Mouse (Mus musculus) midbrain, postnatal 0 days (tissue): ENCODE data around the gene Camta1. TPM values are rescaled to one million over a fixed set of nuclear protein-coding genes. Genes with fewer than 3 reads are reported as not detected.

Source experiments
- ATAC-seq: fragments of 200-750 bp; cut with Nextera tagmentation; 2 replicates; pipeline ENCODE4 v1.8.0; 2017; ENCODE audit warnings: moderate number of reproducible peaks, mild to moderate bottlenecking, moderate TSS enrichment, moderate library complexity; ENCODE audit not compliant: low FRiP score
- DNase-seq: peaks from one replicate; pipeline ENCODE4 v3.0.0-alpha.2; 2015; ENCODE audit warnings: low spot score
- H3K27ac ChIP-seq: fragments of 300-500 bp; sonication (generic); 2 replicates; pipeline ENCODE4 v1.5.1; 2014; ENCODE audit warnings: low read depth, mild to moderate bottlenecking, low read length, mixed read lengths
- H3K27me3 ChIP-seq: fragments of 300-500 bp; sonication (generic); 2 replicates; pipeline ENCODE4 v1.6.1; 2014; ENCODE audit warnings: low read length, control low read depth, mixed read lengths; ENCODE audit not compliant: insufficient read depth
- H3K36me3 ChIP-seq: fragments of 300-500 bp; sonication (generic); 2 replicates; pipeline ENCODE4 v1.6.1; 2014; ENCODE audit warnings: low read length, control low read depth, mixed read lengths; ENCODE audit not compliant: insufficient read depth
- H3K4me1 ChIP-seq: fragments of 300-500 bp; sonication (generic); 2 replicates; pipeline ENCODE4 v1.6.1; 2014; ENCODE audit warnings: mild to moderate bottlenecking, control low read depth, antibody characterized with exemption, low read length, mixed read lengths; ENCODE audit not compliant: insufficient read depth
- H3K4me2 ChIP-seq: fragments of 300-500 bp; sonication (generic); 2 replicates; pipeline ENCODE4 v1.6.1; 2014; ENCODE audit warnings: low read depth, mild to moderate bottlenecking, low read length, mixed read lengths; ENCODE audit not compliant: poor library complexity, severe bottlenecking
- H3K4me3 ChIP-seq: fragments of 300-500 bp; sonication (generic); 2 replicates; pipeline ENCODE4 v1.5.1; 2014; ENCODE audit warnings: low read depth, mild to moderate bottlenecking, low read length, moderate library complexity
- H3K9ac ChIP-seq: fragments of 300-500 bp; sonication (generic); replicated peaks from 2 replicates; pipeline ENCODE4 v1.6.1; 2014; ENCODE audit warnings: mild to moderate bottlenecking, low read length, moderate library complexity, mixed read lengths; ENCODE audit not compliant: poor library complexity, severe bottlenecking
- H3K9me3 ChIP-seq: fragments of 300-500 bp; sonication (generic); 2 replicates; pipeline ENCODE4 v1.6.1; 2016; ENCODE audit warnings: low read length, control low read depth
- CTCF ChIP-seq: IDR thresholded peaks from 2 replicates; pipeline ENCODE4 v1.5.1; 2016; ENCODE audit warnings: antibody characterized with exemption, mild to moderate bottlenecking
- WGBS: fragments of 180-500 bp; shearing (Covaris S2); extraction: QIAGEN DNeasy Blood & Tissue Kit; methylation state at CpG from one replicate; pipeline ENCODE4 v1.1.7; 2014; 5-methylcytosine and 5-hydroxymethylcytosine counted together
- polyA plus RNA-seq: library from polyadenylated mRNA; unstranded; fragments of >200 nt; fragmentation: Nextera tagmentation; extraction: Ambion mirVana; gene quantifications from 2 replicates; pipeline ENCODE4 v1.2.1, GENCODE M21; 2015
- total RNA-seq: library from RNA; depleted of rRNA; stranded (reverse); fragments of >200 nt; gene quantifications from 2 replicates; pipeline ENCODE4 v1.2.3, GENCODE M21; 2014

Camta1 gene
- total and polyA plus RNA-seq, 2 experiments from 2014 or later: 140 to 153 TPM

GRCm38 (mm10) chr4:151853949-151854348, 7.7 kb downstream of the Camta1 start:
- H3K4me1 ChIP-seq: no peaks in the 10 kb centered on the region
- peak; percentile 82 for DNase-seq

GRCm38 (mm10) chr4:151851179-151851578, 10.5 kb downstream of the Camta1 start:
- peak; percentile 70 for TF ChIP-seq CTCF
- WGBS: 61% methylated on average over 2 of the region's 2 CpGs

More at GRCm38 (mm10) chr4:151853949-151854348, 7.7 kb downstream of the Camta1 start:
- no peak overlapping the region for H3K4me2 ChIP-seq
- ATAC-seq: no peak
- no peaks in the 10 kb centered on the region for H3K36me3 ChIP-seq
- no peak overlapping the region for H3K4me3 ChIP-seq
- peak; percentile 76 for TF ChIP-seq CTCF
- H3K27me3 ChIP-seq: no peaks in the 10 kb centered on the region
- no peaks in the 10 kb centered on the region for H3K9me3 ChIP-seq
- no peak overlapping the region for H3K9ac ChIP-seq
- WGBS: 49% methylated on average over 3 of the region's 3 CpGs
- no peak overlapping the region for H3K27ac ChIP-seq

GRCm38 (mm10) chr4:151842591-151842990, 19.1 kb downstream of the Camta1 start:
- no peak for TF ChIP-seq CTCF
- H3K4me1 ChIP-seq: no peaks in the 10 kb centered on the region

More at GRCm38 (mm10) chr4:151851179-151851578, 10.5 kb downstream of the Camta1 start:
- H3K27me3 ChIP-seq: no peaks in the 10 kb centered on the region
- H3K27ac ChIP-seq: no peak overlapping the region
- DNase-seq (peak; percentile 36), ATAC-seq (no peak)
- H3K36me3 ChIP-seq: no peaks in the 10 kb centered on the region
- H3K9ac ChIP-seq: no peak overlapping the region
- no peak overlapping the region for H3K4me2 ChIP-seq
- no peaks in the 10 kb centered on the region for H3K4me1 ChIP-seq
- H3K9me3 ChIP-seq: no peaks in the 10 kb centered on the region
- H3K4me3 ChIP-seq: no peak overlapping the region

GRCm38 (mm10) chr4:151838518-151838917, 23.2 kb downstream of the Camta1 start:
- H3K36me3 ChIP-seq: no peaks in the 10 kb centered on the region
- H3K4me3 ChIP-seq: no peak overlapping the region
- no peak overlapping the region for H3K27ac ChIP-seq
- no peak for ATAC-seq
- H3K4me2 ChIP-seq: no peak overlapping the region
- no peaks in the 10 kb centered on the region for H3K9me3 ChIP-seq
- WGBS: 71% methylated on average over 2 of the region's 2 CpGs
- no peaks in the 10 kb centered on the region for H3K27me3 ChIP-seq
- no peak overlapping the region for H3K9ac ChIP-seq
- DNase-seq: no peak
- TF ChIP-seq CTCF: no peak
- H3K4me1 ChIP-seq: no peaks in the 10 kb centered on the region

More at GRCm38 (mm10) chr4:151842591-151842990, 19.1 kb downstream of the Camta1 start:
- no peak overlapping the region for H3K27ac ChIP-seq
- WGBS: 20% methylated on average over 2 of the region's 2 CpGs
- ATAC-seq (no peak), DNase-seq (no peak)
- H3K27me3 ChIP-seq: no peaks in the 10 kb centered on the region
- H3K4me2 ChIP-seq: no peak overlapping the region
- no peaks in the 10 kb centered on the region for H3K9me3 ChIP-seq
- H3K36me3 ChIP-seq: no peaks in the 10 kb centered on the region
- no peak overlapping the region for H3K4me3 ChIP-seq
- no peak overlapping the region for H3K9ac ChIP-seq

GRCm38 (mm10) chr4:151835860-151836259, 25.8 kb downstream of the Camta1 start:
- H3K27me3 ChIP-seq: no peaks in the 10 kb centered on the region
- no peak overlapping the region for H3K27ac ChIP-seq
- TF ChIP-seq CTCF: no peak
- no peak overlapping the region for H3K9ac ChIP-seq
- H3K36me3 ChIP-seq: no peaks in the 10 kb centered on the region
- ATAC-seq (no peak), DNase-seq (no peak)
- no peak overlapping the region for H3K4me3 ChIP-seq
- 92% methylated on average over 3 of the region's 3 CpGs for WGBS
- H3K9me3 ChIP-seq: no peaks in the 10 kb centered on the region
- H3K4me2 ChIP-seq: no peak overlapping the region
- H3K4me1 ChIP-seq: no peaks in the 10 kb centered on the region

GRCm38 (mm10) chr4:151834536-151834935, 27.1 kb downstream of the Camta1 start:
- no peak overlapping the region for H3K27ac ChIP-seq
- H3K4me1 ChIP-seq: no peaks in the 10 kb centered on the region
- no peaks in the 10 kb centered on the region for H3K36me3 ChIP-seq
- no peak for ATAC-seq
- H3K4me3 ChIP-seq: no peak overlapping the region
- no peaks in the 10 kb centered on the region for H3K9me3 ChIP-seq
- no peak overlapping the region for H3K4me2 ChIP-seq
- 66% methylated on average over 10 of the region's 10 CpGs for WGBS
- H3K9ac ChIP-seq: no peak overlapping the region
- peak; percentile 46 for DNase-seq
- H3K27me3 ChIP-seq: no peaks in the 10 kb centered on the region
- no peak for TF ChIP-seq CTCF
